Mouse (Mus musculus) brain, embryonic 14.5 days (tissue): ENCODE results near the gene Irf4. TPM values are rescaled to one million over a fixed set of nuclear protein-coding genes. Genes with fewer than 3 reads are reported as not detected.

Experiments
- DNase-seq: peaks from one replicate; pipeline ENCODE4 v3.0.0-alpha.2; 2011; ENCODE audit warnings: low read depth
- CTCF ChIP-seq: fragments of 200-500 bp; IDR thresholded peaks from 2 replicates; pipeline ENCODE4 v1.5.1; 2012; ENCODE audit warnings: inconsistent platforms, mild to moderate bottlenecking, moderate library complexity, borderline replicate concordance; ENCODE audit not compliant: insufficient read depth, insufficient read length; ENCODE audit errors: extremely low read depth
- POLR2A ChIP-seq: fragments of 200-500 bp; IDR thresholded peaks from 2 replicates; pipeline ENCODE4 v1.6.1; 2012; ENCODE audit warnings: mild to moderate bottlenecking, inconsistent platforms, borderline replicate concordance; ENCODE audit not compliant: poor library complexity, insufficient read depth, insufficient read length, severe bottlenecking; ENCODE audit errors: extremely low read depth
- polyA plus RNA-seq: library from polyadenylated mRNA; depleted of rRNA; stranded (reverse); fragments of >200 nt; gene quantifications from 2 replicates; pipeline ENCODE4 v1.2.3, GENCODE M21; 2012; rRNA removed

The Irf4 gene
- polyA plus RNA-seq, 1 experiment, result 0.05 TPM

DNA sequence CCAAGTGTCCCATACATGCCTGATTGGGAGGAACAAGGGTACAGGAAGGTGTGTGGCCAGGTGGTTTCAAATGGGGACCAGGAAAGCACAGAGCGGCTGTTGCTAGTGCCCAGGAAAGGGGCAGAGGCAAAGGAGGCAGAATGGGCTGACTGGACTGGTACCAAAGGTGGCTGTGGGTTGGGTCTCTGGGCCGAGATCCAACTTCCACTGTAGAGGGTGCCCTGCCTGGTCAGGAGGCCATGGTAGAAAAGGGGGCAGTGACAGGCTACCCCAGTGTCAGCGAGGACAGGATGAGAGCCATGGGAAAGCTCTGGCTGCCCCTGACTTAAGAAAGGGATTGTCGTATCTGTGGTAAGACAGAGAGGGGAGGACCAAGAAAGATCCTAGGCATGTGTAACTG lies 44.2 kb downstream of the Irf4 start:
- no peak for DNase-seq
- TF ChIP-seq POLR2A (no peak), CTCF (no peak)

DNA sequence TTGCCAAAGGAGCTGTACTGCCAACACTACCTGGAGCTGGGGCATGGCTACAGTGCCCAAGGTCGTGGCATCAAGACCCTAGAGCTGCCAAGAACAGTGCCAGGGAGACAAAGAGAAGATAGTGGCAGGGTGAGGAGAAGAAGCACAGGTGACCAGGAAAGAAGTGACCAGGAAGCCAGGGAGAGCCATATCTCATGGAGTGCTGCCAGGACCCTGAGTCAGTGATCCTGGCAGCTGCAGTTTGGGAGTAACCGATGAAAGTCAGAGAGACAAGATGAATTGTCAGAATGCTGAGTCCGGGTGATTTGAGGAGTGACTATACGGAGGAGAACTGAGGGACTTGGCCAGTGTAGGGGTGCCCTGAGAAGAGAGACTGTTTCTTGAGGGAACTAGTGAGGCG lies 44.6 kb downstream of the Irf4 start:
- DNase-seq, result no peak
- TF ChIP-seq POLR2A (no peak), CTCF (no peak)

DNA sequence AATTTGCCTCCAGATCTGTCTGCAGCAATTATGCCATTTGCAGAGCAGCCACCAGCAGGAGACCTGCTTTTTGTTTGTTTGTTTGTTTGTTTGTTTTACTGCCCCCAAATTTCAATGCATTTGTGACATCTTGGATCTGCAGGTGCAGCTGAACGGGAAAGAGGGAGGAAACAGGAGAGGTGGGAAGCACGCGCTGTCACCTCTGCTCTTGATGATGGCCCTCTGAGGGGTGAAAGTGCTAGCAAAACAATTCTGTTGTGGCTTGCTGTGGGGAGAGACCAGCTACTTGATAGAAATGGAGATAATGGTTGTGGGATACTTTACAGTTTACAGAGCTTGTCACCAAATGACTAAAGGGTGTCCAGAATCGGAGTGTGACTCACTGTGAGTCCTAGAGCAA lies 46.9 kb downstream of the Irf4 start:
- DNase-seq, result no peak
- TF ChIP-seq CTCF (no peak), POLR2A (no peak)

DNA sequence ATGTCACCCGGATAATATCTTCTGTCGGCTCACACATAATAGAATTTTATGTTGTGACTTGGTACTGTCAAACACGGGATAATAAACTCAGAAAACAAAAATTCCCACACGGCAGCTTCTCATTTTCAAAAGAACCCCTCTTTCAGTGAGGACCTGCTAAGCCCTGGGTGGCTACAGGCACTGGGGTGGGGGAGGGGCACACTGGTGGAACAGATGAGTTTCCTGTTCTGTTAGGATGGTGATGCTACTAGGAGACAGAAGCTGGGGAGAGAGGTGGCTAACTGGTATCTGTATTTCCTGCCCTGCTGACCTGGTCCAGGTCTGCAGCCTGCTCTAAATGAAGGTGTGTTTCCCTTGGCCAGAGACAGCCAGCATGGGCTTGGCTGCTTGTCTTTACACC lies 52.9 kb downstream of the Irf4 start:
- TF ChIP-seq CTCF (no peak), POLR2A (no peak)
- no peak for DNase-seq

DNA sequence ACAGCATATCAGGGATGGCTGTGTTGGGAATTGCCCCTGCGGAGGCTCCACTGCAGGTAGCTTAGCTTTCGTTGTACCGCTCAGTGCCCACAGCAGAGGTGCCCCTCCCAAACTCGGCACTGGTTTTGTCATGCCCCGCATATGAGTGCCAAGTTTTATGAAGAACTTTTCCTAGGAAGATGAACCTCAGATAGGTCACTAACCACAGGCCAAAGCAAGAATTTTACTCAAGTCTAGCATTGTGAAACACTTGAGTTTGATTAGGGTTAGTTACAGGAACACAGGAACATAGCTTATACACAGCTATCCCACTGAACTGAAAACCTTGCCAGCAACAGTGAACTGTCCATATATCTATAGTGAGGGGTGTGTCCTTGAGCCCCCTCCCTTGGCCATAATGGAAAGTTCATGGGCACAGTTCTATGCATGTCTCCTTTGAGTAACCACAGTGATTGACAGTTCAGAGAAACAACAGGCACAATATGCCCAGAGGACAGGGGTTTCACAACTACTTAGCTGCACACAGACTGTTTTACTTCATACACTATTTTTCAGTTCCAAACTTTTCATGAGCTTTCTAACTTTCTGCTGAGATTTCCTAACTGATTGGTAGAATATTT lies 53.4 kb downstream of the Irf4 start:
- TF ChIP-seq POLR2A (no peak), CTCF (no peak)
- DNase-seq, result no peak

DNA sequence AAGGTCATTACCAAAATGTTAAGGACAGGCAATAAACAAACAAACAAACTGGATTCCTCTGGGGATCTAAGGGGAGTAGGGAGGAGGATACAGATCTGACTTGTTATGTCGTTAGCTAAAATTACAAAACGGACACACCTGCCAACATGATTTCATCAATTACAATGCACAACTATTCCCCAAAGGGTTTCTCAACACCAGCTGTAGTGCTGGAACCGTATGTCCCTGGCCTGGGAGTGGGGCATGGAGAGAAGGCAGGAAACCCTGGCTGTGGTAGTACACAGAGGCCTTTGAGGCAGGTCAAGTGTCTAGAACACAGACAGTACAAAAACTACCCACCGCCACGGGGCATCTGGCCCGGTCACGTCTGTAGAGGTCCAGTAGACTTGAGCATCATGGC lies 60.2 kb downstream of the Irf4 start:
- no peak for DNase-seq
- no peak for TF ChIP-seq POLR2A
- TF ChIP-seq CTCF, result no peak

DNA sequence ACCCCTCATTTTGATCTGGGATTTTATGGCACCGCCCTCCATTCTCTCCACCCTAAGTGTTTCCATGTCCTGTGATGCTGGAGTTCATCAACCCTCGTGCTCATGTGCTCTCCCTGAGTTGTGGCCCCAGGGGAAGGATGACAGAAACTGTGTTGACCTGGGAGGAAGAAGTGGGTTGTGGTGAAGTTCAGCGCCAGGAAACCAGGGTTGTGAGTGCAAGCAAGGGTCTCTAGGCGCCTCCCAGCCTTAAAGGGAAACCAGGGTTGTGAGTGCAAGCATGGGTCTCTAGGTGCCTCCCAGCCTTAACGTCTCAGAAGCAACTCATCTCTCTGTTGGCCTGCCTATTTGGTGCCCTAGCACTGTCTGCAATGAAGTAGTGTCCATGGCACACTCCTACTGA lies 64.4 kb downstream of the Irf4 start:
- TF ChIP-seq POLR2A (no peak), CTCF (no peak)
- no peak for DNase-seq

DNA sequence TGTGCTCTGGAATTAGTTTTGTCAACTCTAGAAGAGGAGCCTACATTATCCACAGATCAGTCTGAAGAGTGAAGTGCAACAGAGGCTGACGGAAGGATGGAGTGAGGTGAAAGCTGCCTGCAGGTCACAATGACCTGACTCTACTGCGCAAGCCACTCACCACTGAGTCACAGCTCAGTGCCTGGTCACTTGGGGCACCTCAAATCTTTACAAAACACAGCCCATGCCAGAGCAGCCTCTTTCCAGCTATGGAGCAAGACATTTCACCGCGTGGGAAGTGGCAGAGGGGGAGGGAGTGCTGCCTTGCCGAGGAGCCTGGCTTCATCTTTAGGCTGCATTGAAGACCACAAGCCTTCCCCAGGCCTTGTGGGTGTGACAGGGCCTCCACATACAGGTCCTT lies 65.2 kb downstream of the Irf4 start:
- DNase-seq, result no peak

More for the DNA sequence above, 65.2 kb downstream of the Irf4 start:
- TF ChIP-seq POLR2A, result no peak
- TF ChIP-seq CTCF, result no peak

Other genes starting within 250 kb of the Irf4 start
- 149 and 173 TPM in 2 replicates for gene Uqcrfs1, start 203.9 kb upstream of the Irf4 start, polyA plus RNA-seq
- gene Dusp22, start 89.2 kb upstream of the Irf4 start, polyA plus RNA-seq, result 17.7 and 20.4 TPM in 2 replicates
- gene Hus1b, start 198.5 kb downstream of the Irf4 start, polyA plus RNA-seq, result 0.15 TPM in 1 of 2 replicates, not detected in the other
- gene Exoc2, start 224.9 kb downstream of the Irf4 start, polyA plus RNA-seq, result 35.6 and 39.8 TPM in 2 replicates
- 0.06 and 0.07 TPM in 2 replicates for gene Gm5447, start 225.0 kb downstream of the Irf4 start, polyA plus RNA-seq